Mouse (Mus musculus): ENCODE measurements around the gene Polr3b.

DNA sequence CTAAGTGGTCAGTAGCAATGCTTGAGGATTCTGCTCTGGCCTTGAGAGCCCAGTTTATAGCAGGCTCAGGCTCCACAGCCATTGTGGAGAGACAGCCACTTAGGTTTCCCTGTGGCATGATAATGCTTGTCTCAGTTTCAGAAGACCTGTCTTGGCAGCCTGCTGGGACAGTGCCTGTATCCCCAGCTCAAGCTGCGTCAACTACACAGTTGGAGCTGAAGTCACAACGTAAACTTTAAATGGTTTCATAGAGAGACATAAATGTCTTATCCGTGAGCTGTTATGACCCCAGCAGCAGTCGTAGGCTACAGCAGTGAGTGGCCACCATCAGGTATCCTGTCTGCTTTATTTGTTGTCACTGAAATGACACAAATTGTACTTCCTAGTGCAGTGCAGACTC, 68.7 kb downstream of the Polr3b start:
- TF ChIP-seq CTCF (IDR thresholded peaks at IDR 0.05; ENCODE audit: low read depth) (no peak), EP300 (IDR thresholded peaks at IDR 0.05; ENCODE audit: low read depth) (no peak)

All from liver, postnatal 0 days (tissue).